Mouse (Mus musculus) CH12.LX (cell line): ENCODE data around the gene Narfl.

ENCODE experiments used
- CTCF ChIP-seq, 2 experiments: IDR thresholded peaks in 1 of 2; conservative IDR thresholded peaks in 1 of 2; 2 replicates each; pipeline ENCODE4 v1.5.1; 2011 to 2012; ENCODE audit warnings: low read depth in 2 of 2, low read length in 2 of 2, improper control_type of control experiment in 1 of 2, inconsistent platforms in 1 of 2, mild to moderate bottlenecking in 1 of 2, moderate library complexity in 1 of 2
- POLR2A ChIP-seq: IDR thresholded peaks from 2 replicates; pipeline ENCODE4 v1.6.1; 2011; ENCODE audit warnings: low read depth, mild to moderate bottlenecking, improper control_type of control experiment, low read length
- UBTF ChIP-seq: IDR thresholded peaks from 2 replicates; pipeline ENCODE4 v1.6.1; 2012; ENCODE audit warnings: low read depth, mild to moderate bottlenecking, inconsistent platforms, low read length, improper control_type of control experiment, moderate library complexity

DNA sequence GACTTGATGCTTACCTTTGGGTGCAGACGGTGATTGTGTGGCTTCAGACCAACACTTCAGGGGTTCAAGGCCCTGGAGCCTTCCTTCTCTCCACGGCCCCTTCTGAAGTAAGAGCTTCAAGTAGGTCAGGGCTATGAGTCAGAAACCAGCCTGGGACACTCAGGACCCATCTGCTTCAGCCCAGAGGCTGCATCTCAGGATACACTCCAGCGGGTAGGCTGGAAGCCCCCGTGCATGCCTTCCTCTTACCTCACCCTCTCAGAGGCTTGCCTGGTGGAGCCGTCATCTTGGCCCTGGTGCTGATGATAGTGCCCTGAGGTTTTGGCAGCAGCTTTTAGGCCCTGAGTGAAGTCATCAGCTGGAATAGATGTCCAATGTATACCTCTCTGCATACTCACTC, 38.3 kb upstream of the Narfl start:
- TF ChIP-seq UBTF (no peak), POLR2A (no peak), CTCF (conservative IDR thresholded peaks at IDR 0.05 in 1 of 2, IDR thresholded peaks at IDR 0.05 in 1 of 2; ENCODE audit: low read depth in 2 of 2, low read length in 2 of 2) (no peak)
